ENCODE assay signal across 20 mouse cellular contexts in genomic region chr11:116857183-116857850, GRCm38 (mm10). TPM values are rescaled to one million over a fixed set of nuclear protein-coding genes. Genes with fewer than 3 reads are reported as not detected.
DNase-seq lines count a peak whose midpoint lies in the region; ATAC-seq and TF ChIP-seq lines count a peak whose summit lies in the region.
"Had no signal": no experiment of that assay in that cellular context is flagged by ENCODE, and none has a peak within 500 bp of the region (broad histone marks: within the 10 kb centered on the region; RNA-seq: fewer than 3 reads in every experiment).

No protein-coding gene starts in this region.

- no peaks in the 10 kb centered on the region for H3K9me3 ChIP-seq in heart, embryonic 14.5 days (ENCODE audit: control insufficient read depth, low read length)
- no peaks in the 10 kb centered on the region for H3K9me3 ChIP-seq in embryonic facial prominence, embryonic 10.5 days
- H3K9me3 ChIP-seq in limb, embryonic 12.5 days: no peaks in the 10 kb centered on the region
- H3K9me3 ChIP-seq: lung, embryonic 15.5 days had no signal

- no peak for DNase-seq in heart, adult 2 months
- peak; percentile 60 for DNase-seq in MN1 (ENCODE audit: low spot score)
- peak; percentile 38 for DNase-seq in embryonic facial prominence, embryonic 10.5 days (ENCODE audit: low spot score)
- no peak for DNase-seq in adrenal gland, adult 2 months
- DNase-seq in layer of hippocampus, adult 8-10 months (ENCODE audit: low spot score in 2 of 2): no peak
- DNase-seq: adrenal gland, postnatal 36 days; cerebellum, adult 18-20 months; cerebellum, postnatal 25 days; gastrocnemius, adult 2 months; kidney, postnatal 36 days; layer of hippocampus, adult 9-11 months; lung, postnatal 4 days; retina, postnatal 1 day; thymus, adult 2 months had no signal

- H3K79me2 ChIP-seq in heart, adult 2 months (replicated peaks; ENCODE audit: control insufficient read depth, insufficient read depth, low read length): no peaks in the 10 kb centered on the region

- peak overlapping the region; percentile 8; the same call in 1 of the 2 replicates for H3K9ac ChIP-seq in heart, embryonic 14.5 days (ENCODE audit: low read length)
- no peak overlapping the region for H3K9ac ChIP-seq in heart, adult 2 months (ENCODE audit: low read depth, low read length)
- no peak overlapping the region for H3K9ac ChIP-seq in limb, embryonic 12.5 days (replicated peaks)
- H3K9ac ChIP-seq: liver, embryonic 14.5 days; lung, embryonic 15.5 days had no signal

- peaks cover 56% of the 10 kb centered on the region for H3K36me3 ChIP-seq in heart, embryonic 14.5 days (ENCODE audit: control insufficient read depth, insufficient read depth, low read length)
- H3K36me3 ChIP-seq in heart, adult 2 months (ENCODE audit: control insufficient read depth, insufficient read depth, low read length): peaks cover 4% of the 10 kb centered on the region
- peaks cover 39% of the 10 kb centered on the region for H3K36me3 ChIP-seq in embryonic facial prominence, embryonic 10.5 days (replicated peaks)
- peaks cover 46% of the 10 kb centered on the region for H3K36me3 ChIP-seq in limb, embryonic 12.5 days

- 21% methylated on average over 12 of the region's 12 CpGs for WGBS in heart, embryonic 14.5 days
- 56% methylated on average over 12 of the region's 12 CpGs for WGBS in heart, adult 2 months
- 63% methylated on average over 12 of the region's 12 CpGs for WGBS in embryonic facial prominence, embryonic 10.5 days
- 38% methylated on average over 12 of the region's 12 CpGs for WGBS in limb, embryonic 12.5 days

- no peak for TF ChIP-seq CTCF in heart, adult 2 months (IDR thresholded peaks at IDR 0.05)

- H3K4me1 ChIP-seq in heart, embryonic 14.5 days (ENCODE audit: control insufficient read depth in 2 of 2, insufficient read depth in 2 of 2, low read length in 2 of 2): peaks cover 2 to 15% of the 10 kb centered on the region in 2 experiments; a peak in 2 of 4 replicates
- H3K4me1 ChIP-seq in heart, adult 2 months (ENCODE audit: control insufficient read depth, insufficient read depth, low read length): peaks cover 3% of the 10 kb centered on the region
- H3K4me1 ChIP-seq in embryonic facial prominence, embryonic 10.5 days: peaks cover 21% of the 10 kb centered on the region
- peaks cover 20% of the 10 kb centered on the region for H3K4me1 ChIP-seq in limb, embryonic 12.5 days (replicated peaks)

- intact Hi-C loops in heart, adult 2 months (cut with DNase I): no loop called here

- TF ChIP-seq POLR2A in heart, adult 2 months (IDR thresholded peaks at IDR 0.05; ENCODE audit: insufficient read depth, low read depth, low read length): no peak

- no peaks in the 10 kb centered on the region for H3K27me3 ChIP-seq in heart, embryonic 14.5 days (ENCODE audit: control insufficient read depth, insufficient read depth, low read length)
- H3K27me3 ChIP-seq in heart, adult 2 months (ENCODE audit: control insufficient read depth, insufficient read depth, low read length): no peaks in the 10 kb centered on the region
- no peaks in the 10 kb centered on the region for H3K27me3 ChIP-seq in embryonic facial prominence, embryonic 10.5 days (replicated peaks; ENCODE audit: low read depth, poor library complexity, severe bottlenecking)
- no peaks in the 10 kb centered on the region for H3K27me3 ChIP-seq in limb, embryonic 12.5 days
- H3K27me3 ChIP-seq: lung, embryonic 15.5 days had no signal

- H3K4me2 ChIP-seq in heart, embryonic 14.5 days (ENCODE audit: low read length): no peak overlapping the region; the same call in 1 of the 2 replicates
- H3K4me2 ChIP-seq in limb, embryonic 12.5 days: peak overlapping the region; percentile 13; the same call in 1 of the 2 replicates
- H3K4me2 ChIP-seq: lung, embryonic 15.5 days had no signal

- no peak overlapping the region for H3K4me3 ChIP-seq in heart, embryonic 14.5 days (ENCODE audit: control insufficient read depth in 1 of 2, insufficient read depth in 1 of 2, low read depth in 1 of 2, low read length in 2 of 2)
- H3K4me3 ChIP-seq in heart, adult 2 months: no peak overlapping the region
- no peak overlapping the region for H3K4me3 ChIP-seq in embryonic facial prominence, embryonic 10.5 days
- H3K4me3 ChIP-seq in limb, embryonic 12.5 days (replicated peaks): no peak overlapping the region
- H3K4me3 ChIP-seq: gastrocnemius, adult 2 months; left cerebral cortex, adult 2 months; lung, embryonic 15.5 days had no signal

- ATAC-seq in heart, embryonic 14.5 days (ENCODE audit: insufficient number of reproducible peaks, insufficient read depth, low FRiP score, low read depth): no peak
- ATAC-seq in limb, embryonic 12.5 days (ENCODE audit: insufficient number of reproducible peaks, insufficient read depth, low FRiP score, low TSS enrichment, low read depth): no peak
- ATAC-seq: midbrain, embryonic 16.5 days had no signal

- TF ChIP-seq EP300 in heart, adult 2 months (IDR thresholded peaks at IDR 0.05; ENCODE audit: insufficient read depth, low read depth, low read length): no peak

- H3K27ac ChIP-seq in heart, embryonic 14.5 days (replicated peaks in 1 of 2; ENCODE audit: control insufficient read depth in 1 of 2, insufficient read depth in 1 of 2, low read depth in 2 of 2, low read length in 2 of 2): peak overlapping the region; percentile 45 to 51; a peak in 2 of 4 replicates
- H3K27ac ChIP-seq in heart, adult 2 months: no peak overlapping the region
- peak overlapping the region; percentile 54 for H3K27ac ChIP-seq in embryonic facial prominence, embryonic 10.5 days (replicated peaks)
- H3K27ac ChIP-seq in limb, embryonic 12.5 days: peak overlapping the region; percentile 59
- H3K27ac ChIP-seq: gastrocnemius, adult 2 months; left cerebral cortex, adult 2 months; liver, embryonic 14.5 days; lung, embryonic 15.5 days had no signal

RNA-seq across cellular contexts. Expression of gene Srsf2, which starts 4.4 kb away (rescaled TPM):
- 566 and 569 TPM in 2 replicates for polyA plus RNA-seq in heart, embryonic 14.5 days (2014; fragmentation: Nextera tagmentation; extraction: Ambion mirVana)
- total RNA-seq in heart, adult 2 months (2021): 100 to 1,000 TPM in 1 of 2 experiments, 10 to 100 TPM in 1; 91.4 to 104 TPM
- polyA plus RNA-seq in heart, adult 2 months (2012; rRNA removed): 158 and 165 TPM in 2 replicates
- polyA plus RNA-seq in embryonic facial prominence, embryonic 10.5 days (2016; fragmentation: Nextera tagmentation; extraction: Ambion mirVana): 890 and 902 TPM in 2 replicates
- polyA plus RNA-seq in limb, embryonic 12.5 days (2016; fragmentation: Nextera tagmentation; extraction: Ambion mirVana): 1,004 and 1,014 TPM in 2 replicates
- 100 to 1,000 TPM; 223 to 256 TPM for total RNA-seq in adrenal gland, adult 2 months (2021)
- 693 and 1,121 TPM in 2 replicates for polyA plus RNA-seq in adrenal gland, adult 2 months (2012; rRNA removed)
- 100 to 1,000 TPM; 177 to 189 (median 181) TPM for total RNA-seq in layer of hippocampus, adult 8-10 months (2022)

RNA-seq across cellular contexts. Expression of gene Mfsd11, which starts 5.1 kb away (rescaled TPM):
- 31.9 and 39.7 TPM in 2 replicates for polyA plus RNA-seq in heart, embryonic 14.5 days (2014; fragmentation: Nextera tagmentation; extraction: Ambion mirVana)
- 10 to 100 TPM; 29.9 to 33.5 TPM for total RNA-seq in heart, adult 2 months (2021)
- polyA plus RNA-seq in heart, adult 2 months (2012; rRNA removed): 23.8 and 27.9 TPM in 2 replicates
- 23.8 and 26.8 TPM in 2 replicates for polyA plus RNA-seq in embryonic facial prominence, embryonic 10.5 days (2016; fragmentation: Nextera tagmentation; extraction: Ambion mirVana)
- polyA plus RNA-seq in limb, embryonic 12.5 days (2016; fragmentation: Nextera tagmentation; extraction: Ambion mirVana): 42.8 and 43.4 TPM in 2 replicates
- total RNA-seq in adrenal gland, adult 2 months (2021): 10 to 100 TPM; 31.3 to 43.6 TPM
- polyA plus RNA-seq in adrenal gland, adult 2 months (2012; rRNA removed): 36.8 and 48.1 TPM in 2 replicates
- total RNA-seq in layer of hippocampus, adult 8-10 months (2022): 10 to 100 TPM; 47.2 to 58.6 (median 51.2) TPM

RNA-seq across cellular contexts. Expression of gene Jmjd6, which starts 14.1 kb away (rescaled TPM):
- 59.0 and 63.7 TPM in 2 replicates for polyA plus RNA-seq in heart, embryonic 14.5 days (2014; fragmentation: Nextera tagmentation; extraction: Ambion mirVana)
- 10 to 100 TPM; 34.1 to 37.4 TPM for total RNA-seq in heart, adult 2 months (2021)
- polyA plus RNA-seq in heart, adult 2 months (2012; rRNA removed): 14.6 and 20.9 TPM in 2 replicates
- 88.3 and 97.5 TPM in 2 replicates for polyA plus RNA-seq in embryonic facial prominence, embryonic 10.5 days (2016; fragmentation: Nextera tagmentation; extraction: Ambion mirVana)
- polyA plus RNA-seq in limb, embryonic 12.5 days (2016; fragmentation: Nextera tagmentation; extraction: Ambion mirVana): 84.5 and 86.2 TPM in 2 replicates
- total RNA-seq in adrenal gland, adult 2 months (2021): 10 to 100 TPM; 30.6 to 50.7 TPM
- 17.3 and 18.8 TPM in 2 replicates for polyA plus RNA-seq in adrenal gland, adult 2 months (2012; rRNA removed)
- 10 to 100 TPM; 29.1 to 36.5 (median 32.4) TPM for total RNA-seq in layer of hippocampus, adult 8-10 months (2022)

RNA-seq across cellular contexts. Expression of gene Mettl23, which starts 14.2 kb away (rescaled TPM):
- 70.9 and 79.2 TPM in 2 replicates for polyA plus RNA-seq in heart, embryonic 14.5 days (2014; fragmentation: Nextera tagmentation; extraction: Ambion mirVana)
- total RNA-seq in heart, adult 2 months (2021): 10 to 100 TPM; 38.3 to 40.5 TPM
- polyA plus RNA-seq in heart, adult 2 months (2012; rRNA removed): 34.3 and 59.4 TPM in 2 replicates
- polyA plus RNA-seq in embryonic facial prominence, embryonic 10.5 days (2016; fragmentation: Nextera tagmentation; extraction: Ambion mirVana): 56.9 and 58.1 TPM in 2 replicates
- polyA plus RNA-seq in limb, embryonic 12.5 days (2016; fragmentation: Nextera tagmentation; extraction: Ambion mirVana): 58.8 and 65.3 TPM in 2 replicates
- total RNA-seq in adrenal gland, adult 2 months (2021): 10 to 100 TPM; 22.5 to 35.2 TPM
- polyA plus RNA-seq in adrenal gland, adult 2 months (2012; rRNA removed): 25.9 and 26.6 TPM in 2 replicates
- total RNA-seq in layer of hippocampus, adult 8-10 months (2022): 10 to 100 TPM; 23.0 to 33.2 (median 28.8) TPM

RNA-seq across cellular contexts. Expression of gene Mxra7, which starts 29.5 kb away (rescaled TPM):
- polyA plus RNA-seq in heart, embryonic 14.5 days (2014; fragmentation: Nextera tagmentation; extraction: Ambion mirVana): 15.0 and 16.7 TPM in 2 replicates
- 10 to 100 TPM; 15.1 to 19.4 TPM for total RNA-seq in heart, adult 2 months (2021)
- polyA plus RNA-seq in heart, adult 2 months (2012; rRNA removed): 10.4 and 15.6 TPM in 2 replicates
- polyA plus RNA-seq in embryonic facial prominence, embryonic 10.5 days (2016; fragmentation: Nextera tagmentation; extraction: Ambion mirVana): 18.1 and 23.2 TPM in 2 replicates
- 19.6 and 20.8 TPM in 2 replicates for polyA plus RNA-seq in limb, embryonic 12.5 days (2016; fragmentation: Nextera tagmentation; extraction: Ambion mirVana)
- total RNA-seq in adrenal gland, adult 2 months (2021): 10 to 100 TPM; 37.2 to 78.7 TPM
- polyA plus RNA-seq in adrenal gland, adult 2 months (2012; rRNA removed): 282 and 392 TPM in 2 replicates
- total RNA-seq in layer of hippocampus, adult 8-10 months (2022): 10 to 100 TPM; 18.6 to 22.1 (median 20.0) TPM

Comparison
In these comparisons a context has a peak if more than half of its experiments do, and no peak if none do; other contexts are left out.
1. DNase-seq: peak in MN1 (single experiment) and embryonic facial prominence, embryonic 10.5 days (single experiment); none in heart, adult 2 months (0 of 2), adrenal gland, adult 2 months (single experiment) and layer of hippocampus, adult 8-10 months (0 of 2).